Mouse (Mus musculus): ENCODE measurements around the gene Ano6. TPM values are rescaled to one million over a fixed set of nuclear protein-coding genes. Genes with fewer than 3 reads are reported as not detected.
A peak's percentile ranks its signal among the peaks of the same experiment; 100 is the strongest.
"Not testable (repeated sequence)": the region's sequence is repeated elsewhere in the genome, so short reads cannot be mapped to it uniquely, and the experiment has no call there.

The Ano6 gene
- polyA plus RNA-seq, 1 experiment = 5.8 TPM

- Histone ChIP-seq H3K27ac (ENCODE audit: control insufficient read depth, insufficient read depth, low read depth, low read length) (no peak overlapping the region; the same call in 1 of the 2 replicates), H3K36me3 (ENCODE audit: control insufficient read depth, insufficient read depth, low read length) (no peaks in the 10 kb centered on the region), H3K27me3 (ENCODE audit: control insufficient read depth, insufficient read depth, low read length) (no peaks in the 10 kb centered on the region), H3K4me1 (ENCODE audit: control insufficient read depth, insufficient read depth, low read length) (peaks cover 8% of the 10 kb centered on the region), H3K4me3 (ENCODE audit: control insufficient read depth, low read depth, low read length) (peak overlapping the region; percentile 79)
- TF ChIP-seq CTCF (IDR thresholded peaks at IDR 0.05; ENCODE audit: control insufficient read depth, insufficient read depth, insufficient replicate concordance, low read depth, low read length) = no peak
- no peak for TF ChIP-seq POLR2A (IDR thresholded peaks at IDR 0.05; ENCODE audit: control insufficient read depth, low read depth, low read length)
Observed at GRCm38 (mm10) chr15:95820678-95821077, 30.0 kb downstream of the Ano6 start.

GRCm38 (mm10) chr15:95822099-95822498 is 31.5 kb downstream of the Ano6 start:
- H3K36me3 ChIP-seq (ENCODE audit: control insufficient read depth, insufficient read depth, low read length) = no peaks in the 10 kb centered on the region
- TF ChIP-seq POLR2A (IDR thresholded peaks at IDR 0.05; ENCODE audit: control insufficient read depth, low read depth, low read length) = no peak
- no peak for TF ChIP-seq CTCF (IDR thresholded peaks at IDR 0.05; ENCODE audit: control insufficient read depth, insufficient read depth, insufficient replicate concordance, low read depth, low read length)
- peaks cover 8% of the 10 kb centered on the region for H3K4me1 ChIP-seq (ENCODE audit: control insufficient read depth, insufficient read depth, low read length)
- H3K27me3 ChIP-seq (ENCODE audit: control insufficient read depth, insufficient read depth, low read length) = no peaks in the 10 kb centered on the region
- no peak overlapping the region for H3K27ac ChIP-seq (ENCODE audit: control insufficient read depth, insufficient read depth, low read depth, low read length)
- peak overlapping the region; percentile 33 for H3K4me3 ChIP-seq (ENCODE audit: control insufficient read depth, low read depth, low read length)

DNA sequence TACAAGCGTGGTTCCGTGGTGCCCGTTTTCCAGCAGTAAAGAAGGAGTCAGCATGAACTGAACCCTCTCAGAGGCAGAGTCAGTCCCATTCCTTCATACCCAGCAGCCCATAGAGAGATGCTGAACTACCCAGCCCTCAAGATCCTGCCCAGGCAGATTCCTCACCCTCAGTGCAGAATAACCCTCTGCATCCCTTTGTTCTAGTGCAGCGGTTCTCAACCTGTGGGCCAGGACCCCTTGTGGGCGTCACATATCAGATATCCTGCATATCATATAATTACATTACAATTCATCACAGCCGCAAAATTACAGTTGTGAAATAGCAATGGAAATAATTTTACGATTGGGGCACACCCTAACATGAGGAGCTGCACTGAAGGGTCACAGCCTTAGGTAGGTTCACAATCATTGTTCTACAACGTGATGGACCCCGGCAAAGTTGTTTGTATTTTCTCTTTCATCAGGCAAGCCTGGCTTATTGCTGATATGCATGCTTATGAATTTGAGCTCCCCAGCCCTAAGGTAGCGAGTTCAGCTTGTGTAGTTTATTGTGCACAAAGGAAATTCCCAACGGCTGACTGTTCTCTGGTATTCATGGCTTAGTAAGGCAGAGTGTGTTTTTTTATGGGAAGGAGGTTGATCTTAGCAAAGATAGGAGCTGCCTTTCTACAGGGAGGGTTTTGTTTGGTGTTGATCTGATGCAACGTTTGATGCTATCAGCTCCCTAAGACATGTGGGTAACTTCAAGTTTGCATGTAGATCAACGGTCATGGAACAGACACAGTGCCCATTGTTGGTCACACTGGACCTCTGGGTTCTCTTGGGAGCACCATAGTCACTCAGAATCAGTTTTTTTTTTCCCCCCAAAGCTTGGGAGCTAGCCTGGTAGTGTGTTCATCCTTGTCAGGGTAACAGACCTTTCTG is 33.0 kb downstream of the Ano6 start:
- no peak for TF ChIP-seq POLR2A (IDR thresholded peaks at IDR 0.05; ENCODE audit: control insufficient read depth, low read depth, low read length)
- no peak for TF ChIP-seq CTCF (IDR thresholded peaks at IDR 0.05; ENCODE audit: control insufficient read depth, insufficient read depth, insufficient replicate concordance, low read depth, low read length)
- Histone ChIP-seq H3K27me3 (ENCODE audit: control insufficient read depth, insufficient read depth, low read length) (no peaks in the 10 kb centered on the region), H3K27ac (ENCODE audit: control insufficient read depth, insufficient read depth, low read depth, low read length) (no peak overlapping the region), H3K36me3 (ENCODE audit: control insufficient read depth, insufficient read depth, low read length) (no peaks in the 10 kb centered on the region), H3K4me3 (ENCODE audit: control insufficient read depth, low read depth, low read length) (no peak overlapping the region), H3K4me1 (ENCODE audit: control insufficient read depth, insufficient read depth, low read length) (peaks cover 10% of the 10 kb centered on the region)

- Histone ChIP-seq H3K27ac (ENCODE audit: control insufficient read depth, insufficient read depth, low read depth, low read length) (no peak overlapping the region), H3K36me3 (ENCODE audit: control insufficient read depth, insufficient read depth, low read length) (no peaks in the 10 kb centered on the region), H3K27me3 (ENCODE audit: control insufficient read depth, insufficient read depth, low read length) (no peaks in the 10 kb centered on the region), H3K4me3 (ENCODE audit: control insufficient read depth, low read depth, low read length) (no peak overlapping the region), H3K4me1 (ENCODE audit: control insufficient read depth, insufficient read depth, low read length) (peaks cover 2% of the 10 kb centered on the region)
- TF ChIP-seq POLR2A (IDR thresholded peaks at IDR 0.05; ENCODE audit: control insufficient read depth, low read depth, low read length) = no peak
- no peak for TF ChIP-seq CTCF (IDR thresholded peaks at IDR 0.05; ENCODE audit: control insufficient read depth, insufficient read depth, insufficient replicate concordance, low read depth, low read length)
Observed at GRCm38 (mm10) chr15:95826516-95826915, 35.9 kb downstream of the Ano6 start.

DNA sequence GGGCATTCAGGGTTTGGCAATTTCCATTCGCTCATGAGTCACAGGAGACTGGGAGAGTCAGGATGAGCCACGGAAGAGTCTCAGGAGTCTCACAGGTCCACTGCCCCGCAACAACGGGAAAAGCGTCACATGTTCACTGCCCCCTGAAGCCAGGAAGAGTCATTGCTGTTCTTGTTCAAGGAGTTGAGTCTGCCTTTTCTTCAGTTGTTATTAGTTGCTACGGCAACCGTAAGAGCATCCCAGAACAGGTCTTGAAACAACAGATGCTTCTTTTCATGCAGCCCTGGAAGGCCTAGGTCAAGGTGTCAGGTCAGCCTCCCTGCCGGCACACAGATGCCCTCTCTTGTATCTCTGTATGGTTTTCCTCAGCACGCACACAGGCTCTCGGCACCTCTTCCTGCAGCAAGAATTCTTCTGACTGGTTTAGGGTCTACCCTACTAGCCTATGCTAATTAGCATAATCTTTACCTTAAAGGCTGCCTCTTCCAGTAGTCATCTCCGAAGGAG is 36.9 kb downstream of the Ano6 start:
- H3K27ac ChIP-seq (ENCODE audit: control insufficient read depth, insufficient read depth, low read depth, low read length) = no peak overlapping the region
- peaks cover 2% of the 10 kb centered on the region for H3K4me1 ChIP-seq (ENCODE audit: control insufficient read depth, insufficient read depth, low read length)
- H3K27me3 ChIP-seq (ENCODE audit: control insufficient read depth, insufficient read depth, low read length) = no peaks in the 10 kb centered on the region
- TF ChIP-seq POLR2A (IDR thresholded peaks at IDR 0.05; ENCODE audit: control insufficient read depth, low read depth, low read length) (no peak), CTCF (IDR thresholded peaks at IDR 0.05; ENCODE audit: control insufficient read depth, insufficient read depth, insufficient replicate concordance, low read depth, low read length) (no peak)
- H3K36me3 ChIP-seq (ENCODE audit: control insufficient read depth, insufficient read depth, low read length) = no peaks in the 10 kb centered on the region
- no peak overlapping the region for H3K4me3 ChIP-seq (ENCODE audit: control insufficient read depth, low read depth, low read length)

DNA sequence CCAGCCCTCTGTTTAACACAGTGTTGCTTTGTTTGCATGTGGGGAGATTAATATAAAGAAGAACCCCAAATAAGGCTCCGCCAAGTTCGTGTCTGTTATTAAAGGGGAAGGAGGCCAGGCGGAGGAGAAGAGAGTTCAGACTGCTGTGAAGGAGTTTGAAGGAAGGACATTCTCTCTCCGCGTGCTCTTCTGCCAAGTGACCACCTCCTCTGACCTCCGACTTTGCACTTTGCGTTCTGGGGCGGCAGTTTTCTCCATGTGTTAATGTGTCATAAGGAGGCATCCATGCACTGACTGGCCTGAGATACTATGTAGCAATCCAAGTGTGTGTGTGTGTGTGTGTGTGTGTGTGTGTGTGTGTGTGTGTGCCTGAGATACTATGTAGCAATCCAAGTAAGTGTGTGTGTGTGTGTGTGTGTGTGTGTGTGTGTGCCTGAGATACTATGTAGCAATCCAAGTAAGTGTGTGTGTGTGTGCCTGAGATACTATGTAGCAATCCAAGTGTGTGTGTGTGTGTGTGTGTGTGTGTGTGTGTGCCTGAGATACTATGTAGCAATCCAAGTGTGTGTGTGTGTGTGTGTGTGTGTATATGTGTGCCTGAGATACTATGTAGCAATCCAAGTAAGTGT is 37.5 kb downstream of the Ano6 start:
- H3K4me1 ChIP-seq (ENCODE audit: control insufficient read depth, insufficient read depth, low read length); H3K4me3 ChIP-seq (ENCODE audit: control insufficient read depth, low read depth, low read length); H3K27ac ChIP-seq (ENCODE audit: control insufficient read depth, insufficient read depth, low read depth, low read length); H3K36me3 ChIP-seq (ENCODE audit: control insufficient read depth, insufficient read depth, low read length); H3K27me3 ChIP-seq (ENCODE audit: control insufficient read depth, insufficient read depth, low read length): not testable (repeated sequence)

- Histone ChIP-seq H3K27me3 (ENCODE audit: control insufficient read depth, insufficient read depth, low read length) (no peaks in the 10 kb centered on the region), H3K4me3 (ENCODE audit: control insufficient read depth, low read depth, low read length) (no peak overlapping the region), H3K36me3 (ENCODE audit: control insufficient read depth, insufficient read depth, low read length) (no peaks in the 10 kb centered on the region), H3K4me1 (ENCODE audit: control insufficient read depth, insufficient read depth, low read length) (peaks cover 2% of the 10 kb centered on the region), H3K27ac (ENCODE audit: control insufficient read depth, insufficient read depth, low read depth, low read length) (no peak overlapping the region)
- TF ChIP-seq POLR2A (IDR thresholded peaks at IDR 0.05; ENCODE audit: control insufficient read depth, low read depth, low read length) = no peak
- TF ChIP-seq CTCF (IDR thresholded peaks at IDR 0.05; ENCODE audit: control insufficient read depth, insufficient read depth, insufficient replicate concordance, low read depth, low read length) = no peak
Observed at GRCm38 (mm10) chr15:95828647-95829254, 38.1 kb downstream of the Ano6 start.

Measured in testis, adult 2 months (tissue).